9 mouse cellular contexts compared by ENCODE assay signal in the genomic region with DNA sequence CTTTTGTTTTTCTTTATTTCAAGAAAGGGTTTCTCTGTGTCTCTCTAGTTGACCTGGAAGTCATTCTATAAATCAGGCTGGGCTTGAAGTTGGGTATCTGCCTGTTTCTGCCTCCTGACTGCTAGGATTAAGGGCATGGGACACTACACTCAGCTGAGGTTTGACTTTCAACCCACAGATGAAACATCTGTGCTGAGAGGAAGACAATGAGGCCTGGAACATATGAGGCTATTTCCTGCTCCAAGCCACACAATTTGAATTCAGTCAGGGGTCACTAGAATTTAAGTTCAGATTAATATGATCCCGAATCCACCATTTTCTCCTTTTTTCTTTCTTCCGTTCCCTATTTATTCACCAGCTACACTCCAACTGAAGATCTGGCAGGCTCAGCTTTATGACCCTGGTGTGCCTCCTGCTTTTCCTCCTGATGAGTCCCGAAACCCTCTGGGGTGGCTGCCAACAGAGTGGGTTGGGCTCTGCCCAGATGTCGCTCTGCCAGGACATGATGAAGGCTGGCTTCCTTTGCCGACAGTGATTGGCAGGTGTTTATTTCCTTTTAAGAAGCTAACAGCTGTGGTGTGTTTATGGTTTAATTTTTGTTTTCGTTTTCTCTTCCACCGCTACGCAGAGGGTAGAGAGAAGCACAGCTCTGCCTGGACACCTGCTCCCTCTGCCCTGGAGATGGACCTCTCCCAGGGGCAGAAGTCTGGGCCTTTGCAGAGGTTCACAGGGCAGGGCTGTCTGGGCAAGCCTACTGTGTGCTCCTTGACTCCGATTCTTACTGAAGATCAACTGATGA. TPM values are rescaled to one million over a fixed set of nuclear protein-coding genes. Genes with fewer than 3 reads are reported as not detected.
DNase-seq lines count a peak whose midpoint lies in the region; ATAC-seq lines count a peak whose summit lies in the region.
"Had no signal": no experiment of that assay in that cellular context is flagged by ENCODE, and none has a peak within 500 bp of the region (broad histone marks: within the 10 kb centered on the region; RNA-seq: fewer than 3 reads in every experiment).

No protein-coding gene starts in this region.

- WGBS in heart, embryonic 14.5 days: 51% methylated on average over 9 of the region's 9 CpGs

- no peaks in the 10 kb centered on the region for H3K36me3 ChIP-seq in heart, embryonic 14.5 days (ENCODE audit: control insufficient read depth, insufficient read depth, low read length)
- H3K36me3 ChIP-seq: embryonic facial prominence, embryonic 12.5 days had no signal

- H3K9me3 ChIP-seq in heart, embryonic 14.5 days (ENCODE audit: control insufficient read depth, low read length): no peaks in the 10 kb centered on the region
- H3K9me3 ChIP-seq: embryonic facial prominence, embryonic 12.5 days had no signal

- H3K9ac ChIP-seq in heart, embryonic 14.5 days (ENCODE audit: low read length): no peak overlapping the region
- H3K9ac ChIP-seq: embryonic facial prominence, embryonic 12.5 days had no signal

- H3K4me1 ChIP-seq in heart, embryonic 14.5 days (ENCODE audit: control insufficient read depth in 2 of 2, insufficient read depth in 2 of 2, low read length in 2 of 2): peaks cover 5 to 6% of the 10 kb centered on the region in 2 experiments

- H3K27ac ChIP-seq in heart, embryonic 14.5 days (replicated peaks in 1 of 2; ENCODE audit: control insufficient read depth in 1 of 2, insufficient read depth in 1 of 2, low read depth in 2 of 2, low read length in 2 of 2): peak overlapping the region; percentile 28 to 58; a peak in 2 of 4 replicates
- H3K27ac ChIP-seq: embryonic facial prominence, embryonic 12.5 days had no signal

- peak; percentile 42 to 62 for DNase-seq in cerebellum, postnatal 14 days
- DNase-seq in cerebellum, adult 18-20 months: no peak
- DNase-seq in right cerebral cortex, postnatal 10 days (ENCODE audit: low spot score in 2 of 2): peak; percentile 65 to 66
- no peak for DNase-seq in right cerebral cortex, postnatal 14 days
- peak; percentile 82 for DNase-seq in kidney, postnatal 14 days
- DNase-seq in skeletal muscle tissue, adult 2 months (ENCODE audit: low read depth, low spot score): peak; percentile 84
- DNase-seq in frontal cortex, postnatal 14 days (ENCODE audit: low spot score in 2 of 2): no peak

- ATAC-seq in heart, embryonic 14.5 days (ENCODE audit: insufficient number of reproducible peaks, insufficient read depth, low FRiP score, low read depth): no peak

- H3K4me3 ChIP-seq in heart, embryonic 14.5 days (ENCODE audit: control insufficient read depth in 1 of 2, insufficient read depth in 1 of 2, low read depth in 1 of 2, low read length in 2 of 2): no peak overlapping the region
- H3K4me3 ChIP-seq: embryonic facial prominence, embryonic 12.5 days had no signal

- H3K4me2 ChIP-seq in heart, embryonic 14.5 days (ENCODE audit: low read length): no peak overlapping the region
- H3K4me2 ChIP-seq: embryonic facial prominence, embryonic 12.5 days had no signal

- H3K27me3 ChIP-seq in heart, embryonic 14.5 days (ENCODE audit: control insufficient read depth, insufficient read depth, low read length): no peaks in the 10 kb centered on the region
- H3K27me3 ChIP-seq: embryonic facial prominence, embryonic 12.5 days had no signal

RNA-seq across cellular contexts. Expression of a gene that starts 55.3 kb away (rescaled TPM):
- polyA plus RNA-seq in heart, embryonic 14.5 days (2014; fragmentation: Nextera tagmentation; extraction: Ambion mirVana): 30.5 and 33.0 TPM in 2 replicates

Comparison
In these comparisons a context has a peak if more than half of its experiments do, and no peak if none do; other contexts are left out.
1. DNase-seq: peak in cerebellum, postnatal 14 days (2 of 2), right cerebral cortex, postnatal 10 days (2 of 2), kidney, postnatal 14 days (single experiment) and skeletal muscle tissue, adult 2 months (single experiment); none in cerebellum, adult 18-20 months (0 of 2), right cerebral cortex, postnatal 14 days (single experiment) and frontal cortex, postnatal 14 days (0 of 2).